Mouse (Mus musculus): ENCODE data around the gene Ndc80.
"Not testable (repeated sequence)": the region's sequence is repeated elsewhere in the genome, so short reads cannot be mapped to it uniquely, and the experiment has no call there.

Ndc80 gene

GRCm38 (mm10) chr17:71477481-71477880 lies 49.2 kb downstream of the Ndc80 start:
- DNase-seq (ENCODE audit: low spot score in 2 of 2) = no peak

DNA sequence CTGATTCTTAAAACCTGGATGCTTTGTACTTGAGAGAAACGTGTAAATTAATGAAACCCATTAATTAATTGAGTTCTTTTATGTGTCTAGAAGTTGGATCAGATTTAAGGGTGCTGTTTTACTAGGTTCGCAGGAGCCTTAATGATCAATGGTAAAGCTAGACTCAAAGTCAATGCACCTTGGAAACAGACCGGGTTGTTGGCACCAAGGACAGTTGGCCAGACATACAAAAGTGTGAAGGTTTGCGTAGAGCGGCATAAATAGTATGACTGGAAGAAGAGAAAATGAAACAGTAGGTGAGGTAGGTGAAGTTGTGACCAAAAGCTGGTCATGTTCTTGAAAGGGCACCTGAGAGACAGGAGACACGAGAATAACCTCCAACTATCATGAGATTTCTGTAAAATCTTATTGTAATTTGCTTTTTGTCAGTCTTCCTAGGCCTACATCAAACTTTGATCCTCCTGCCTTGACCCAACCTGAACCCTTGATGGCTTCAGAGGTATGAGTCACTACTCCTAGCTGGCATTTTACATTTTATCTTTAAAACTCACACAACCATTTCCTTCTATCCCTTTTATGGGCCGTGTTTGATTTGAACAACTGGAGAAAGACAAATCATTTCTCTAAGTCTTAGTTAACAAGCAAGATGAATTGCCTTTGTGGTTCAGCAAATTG lies 50.2 kb downstream of the Ndc80 start:
- no peak for DNase-seq (ENCODE audit: low spot score in 2 of 2)

DNA sequence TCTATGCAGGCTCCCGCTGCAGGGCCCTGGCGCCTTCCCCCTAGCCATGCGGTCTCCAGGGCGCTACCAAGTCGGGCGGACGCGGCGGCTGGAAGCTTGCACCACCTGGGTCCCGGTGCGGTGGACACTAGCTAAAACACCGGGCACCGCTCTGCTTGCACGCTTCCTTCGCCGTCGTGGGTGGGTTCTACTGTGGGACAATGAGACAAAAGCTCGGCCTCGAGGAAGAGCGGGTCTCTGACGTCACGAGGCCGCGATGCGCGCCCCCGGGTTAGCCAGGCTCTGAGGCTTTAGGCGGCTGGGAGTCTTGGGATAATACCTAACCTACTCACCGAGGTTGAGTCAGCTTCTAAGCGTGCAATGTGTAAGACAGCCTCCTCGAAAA lies 51.0 kb downstream of the Ndc80 start:
- DNase-seq (ENCODE audit: low spot score in 2 of 2) = peak; percentile 37 to 56

DNA sequence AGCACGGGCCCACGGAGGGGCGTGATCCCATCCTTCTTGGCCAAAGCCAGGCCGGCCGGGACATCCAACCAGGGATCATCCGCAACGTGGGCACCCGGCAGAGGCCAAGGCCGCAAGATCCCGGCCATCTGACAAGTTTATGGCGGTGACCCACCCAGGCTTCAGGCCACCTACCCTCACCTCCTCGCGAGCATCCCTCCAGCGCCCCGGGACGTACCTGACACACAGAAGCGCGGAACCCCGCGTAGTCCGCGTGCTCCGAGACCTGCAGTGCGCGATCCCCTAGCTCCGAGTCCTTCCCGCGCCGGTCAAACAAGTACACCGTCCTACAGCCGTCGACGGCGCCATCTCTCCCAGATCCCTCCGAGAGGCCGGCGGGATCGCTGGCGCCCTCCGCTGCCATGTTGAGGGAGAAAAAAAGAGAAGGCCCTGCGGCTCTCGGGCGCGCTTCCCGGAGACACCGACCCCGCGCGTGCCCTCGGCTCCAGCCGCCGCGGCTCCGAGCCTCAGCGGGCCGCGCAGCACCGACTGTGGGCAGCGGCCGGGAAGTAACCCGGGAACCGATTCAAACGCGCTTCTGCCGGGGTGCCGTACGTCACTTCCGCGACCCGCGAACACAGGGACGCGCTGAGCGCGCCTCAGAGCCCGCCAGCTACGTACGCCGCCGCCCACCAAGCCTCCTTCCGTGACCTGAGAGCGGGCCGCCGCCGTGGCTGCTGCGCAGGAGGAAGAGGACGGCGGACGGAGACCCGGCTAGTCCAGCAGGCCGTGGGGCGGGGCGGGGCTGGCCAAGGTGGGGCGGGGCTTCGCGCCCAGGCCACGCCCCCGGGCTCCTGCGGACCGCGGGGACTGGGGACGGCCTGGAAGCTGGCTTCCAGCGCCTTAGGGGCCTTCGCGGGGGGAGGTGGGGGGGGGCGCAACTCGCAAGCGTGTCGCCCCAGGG lies 51.6 kb downstream of the Ndc80 start, which contains the start of gene Smchd1:
Gene Smchd1 (minus strand): TSS at position 582 of the 943 bp plus-strand sequence.
- DNase-seq (ENCODE audit: low spot score in 2 of 2) = peak; percentile 85 to 87

DNA sequence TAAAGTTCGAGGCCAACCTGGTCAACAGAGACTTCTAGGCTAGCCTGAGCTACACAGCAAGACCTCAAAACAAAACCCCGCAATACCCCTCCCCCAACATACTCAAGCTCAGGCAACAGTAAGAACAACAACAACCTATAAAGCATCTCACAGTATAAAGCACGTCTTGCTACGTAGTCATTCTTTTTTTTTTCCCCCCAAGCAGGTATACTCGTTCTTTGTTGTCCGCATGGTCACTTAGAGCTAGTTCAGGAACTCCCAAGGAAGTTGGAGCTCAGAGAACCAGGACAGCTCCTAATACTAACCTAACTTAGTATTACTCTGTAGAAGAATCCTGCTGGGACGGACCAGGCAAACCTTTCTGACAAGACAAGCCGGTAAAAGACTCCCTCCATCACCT lies 52.5 kb downstream of the Ndc80 start:
- DNase-seq (ENCODE audit: low spot score in 2 of 2) = no peak

DNA sequence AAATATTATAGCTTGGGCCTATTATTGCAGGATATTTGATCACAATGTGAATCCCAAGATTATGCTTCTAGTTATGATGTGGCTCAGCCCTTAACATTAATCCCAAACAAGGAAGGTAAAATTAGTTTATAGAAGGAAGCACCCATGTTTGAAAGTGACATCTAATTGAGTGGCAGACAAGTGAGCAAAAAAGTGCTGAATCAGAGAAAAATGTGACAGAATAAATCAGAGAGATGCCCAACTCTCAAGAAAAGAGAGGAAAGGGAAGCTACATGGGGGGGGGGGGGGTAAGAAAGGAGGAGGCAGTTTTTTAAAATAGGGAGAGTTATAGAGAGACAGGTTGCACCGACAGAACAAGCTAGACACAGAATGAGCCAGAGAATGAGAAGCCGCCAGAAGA lies 55.4 kb downstream of the Ndc80 start:
- DNase-seq (ENCODE audit: low spot score in 2 of 2) = no peak

GRCm38 (mm10) chr17:71460312-71460711 lies 66.3 kb downstream of the Ndc80 start:
- no peak for DNase-seq (ENCODE audit: low spot score in 2 of 2)

DNA sequence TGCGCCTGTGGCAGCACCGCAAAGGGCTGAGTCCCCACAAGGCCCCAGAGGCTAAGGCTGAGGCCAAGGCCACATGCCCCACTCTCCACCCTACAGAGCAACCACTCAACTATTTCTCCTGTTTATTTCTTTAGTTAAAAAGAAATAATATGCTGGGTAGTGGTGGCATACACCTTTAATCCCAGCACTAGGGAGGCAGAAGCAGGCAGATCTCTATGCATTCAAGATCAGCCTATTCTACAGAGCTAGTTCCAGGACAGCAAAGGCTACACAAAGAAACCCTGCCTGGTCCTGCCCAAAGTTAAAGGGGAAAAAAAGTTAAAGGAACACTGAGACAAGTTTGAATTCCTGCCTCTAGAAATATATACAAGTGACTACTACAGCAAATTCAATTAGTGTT lies 66.8 kb downstream of the Ndc80 start, which contains the start of gene Gm4707:
Gene Gm4707 (minus strand): TSS at position 101 of the 400 bp plus-strand sequence.
- no peak for DNase-seq (ENCODE audit: low spot score in 2 of 2)

DNA sequence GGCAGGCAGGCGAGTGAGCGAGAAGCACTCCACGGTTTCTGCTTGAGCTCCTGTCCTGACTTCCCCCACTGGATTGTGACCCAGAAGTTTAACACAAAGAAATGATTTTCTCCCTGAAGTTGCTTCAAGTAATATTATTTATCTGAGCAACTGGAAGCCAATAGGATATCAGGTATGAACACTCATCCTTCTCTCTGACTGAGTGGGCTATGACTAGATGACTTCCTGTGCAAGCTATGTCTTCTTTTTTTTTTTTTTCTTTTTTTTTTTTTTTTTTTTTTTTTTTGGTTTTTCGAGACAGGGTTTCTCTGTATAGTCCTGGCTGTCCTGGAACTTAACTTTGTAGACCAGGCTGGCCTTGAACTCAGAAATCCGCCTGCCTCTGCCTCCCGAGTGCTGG lies 69.3 kb downstream of the Ndc80 start:
- not testable (repeated sequence) for DNase-seq (ENCODE audit: low spot score in 2 of 2)

All from frontal cortex, postnatal 25 days (tissue).